Mouse (Mus musculus) heart, embryonic 10.5 days (tissue): ENCODE data around the gene Hpgd. TPM values are rescaled to one million over a fixed set of nuclear protein-coding genes. Genes with fewer than 3 reads are reported as not detected.

Experiments used
- DNase-seq: peaks from one replicate; pipeline ENCODE4 v3.0.0-alpha.2; 2017; ENCODE audit warnings: low spot score
- H3K27ac ChIP-seq: fragments of 300-500 bp; sonication (generic); 2 replicates; pipeline ENCODE4 v1.5.1; 2016; ENCODE audit warnings: mild to moderate bottlenecking
- H3K27me3 ChIP-seq: fragments of 300-500 bp; sonication (generic); 2 replicates; pipeline ENCODE4 v1.6.1; 2016; ENCODE audit warnings: mild to moderate bottlenecking; ENCODE audit not compliant: poor library complexity, insufficient read depth, severe bottlenecking
- H3K36me3 ChIP-seq: fragments of 300-500 bp; sonication (generic); 2 replicates; pipeline ENCODE4 v1.6.1; 2016; ENCODE audit warnings: mild to moderate bottlenecking, moderate library complexity
- H3K4me1 ChIP-seq: fragments of 300-500 bp; sonication (generic); 2 replicates; pipeline ENCODE4 v1.6.1; 2016; ENCODE audit warnings: mild to moderate bottlenecking
- H3K4me3 ChIP-seq: fragments of 300-500 bp; sonication (generic); 2 replicates; pipeline ENCODE4 v1.5.1; 2016; ENCODE audit warnings: mild to moderate bottlenecking, moderate library complexity
- H3K9me3 ChIP-seq: fragments of 300-500 bp; sonication (generic); 2 replicates; pipeline ENCODE4 v1.6.1; 2016; ENCODE audit warnings: mild to moderate bottlenecking, moderate library complexity
- WGBS: fragments of 180-500 bp; shearing (Covaris S2); methylation state at CpG from one replicate; pipeline ENCODE4 v1.1.7; 2016; 5-methylcytosine and 5-hydroxymethylcytosine counted together
- polyA plus RNA-seq: library from polyadenylated mRNA; unstranded; fragments of >200 nt; fragmentation: Nextera tagmentation; extraction: Ambion mirVana; gene quantifications from 2 replicates; pipeline ENCODE4 v1.2.1, GENCODE M21; 2016

The Hpgd gene
- polyA plus RNA-seq, 1 experiment from 2014 or later: 19.8 TPM

DNA sequence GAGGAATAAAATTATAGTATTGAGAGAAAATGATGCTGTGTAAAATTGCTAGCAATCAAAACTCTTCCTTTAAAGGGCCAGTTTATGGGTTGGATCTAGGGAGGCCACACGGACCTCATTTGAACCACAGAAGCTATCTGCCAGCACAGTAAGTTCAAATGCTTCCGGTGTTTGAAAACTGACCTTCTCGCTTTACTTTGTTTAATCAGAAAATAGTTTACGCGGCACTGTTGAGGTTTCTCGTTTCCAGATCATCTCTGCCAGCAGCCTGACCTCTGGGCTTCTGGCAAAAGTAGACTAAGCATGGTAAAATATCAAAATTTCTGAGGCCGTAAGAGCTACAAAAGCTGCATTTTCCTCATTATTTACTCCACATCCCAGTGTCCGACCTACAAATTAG, 42.4 kb downstream of the Hpgd start:
- no peak for DNase-seq

DNA sequence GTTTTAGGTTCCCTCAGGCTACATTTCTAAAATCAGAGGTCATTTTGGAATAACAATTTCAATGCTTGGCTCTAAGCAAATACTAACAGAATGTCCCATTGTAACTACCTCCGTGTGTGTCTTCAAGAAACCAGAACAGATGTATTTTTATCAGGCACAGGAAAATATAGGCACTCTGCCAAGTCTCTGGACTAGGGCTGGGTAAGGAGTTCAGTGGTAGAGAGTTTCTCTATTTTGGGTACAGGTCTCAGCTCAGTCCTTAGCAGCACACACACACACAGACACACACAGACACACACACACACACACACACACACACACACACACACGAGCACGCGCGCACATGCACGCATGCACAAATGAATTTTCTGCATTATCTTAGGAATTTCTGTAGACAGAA, 49.1 kb downstream of the Hpgd start:
- H3K4me1 ChIP-seq: 0 out of 2 replicates have a peak, but pooled peaks cover 3% of the 10 kb centered on the region
- no peak overlapping the region for H3K27ac ChIP-seq
- no peaks in the 10 kb centered on the region for H3K36me3 ChIP-seq
- no peak overlapping the region for H3K4me3 ChIP-seq
- 86% methylated on average over 6 of the region's 6 CpGs for WGBS
- H3K9me3 ChIP-seq: no peaks in the 10 kb centered on the region
- H3K27me3 ChIP-seq: no peaks in the 10 kb centered on the region
- no peak for DNase-seq

More for the DNA sequence above, 42.4 kb downstream of the Hpgd start:
- 78% methylated on average over 8 of the region's 8 CpGs for WGBS
- H3K27ac ChIP-seq: no peak overlapping the region
- no peaks in the 10 kb centered on the region for H3K27me3 ChIP-seq
- no peak overlapping the region for H3K4me3 ChIP-seq
- H3K4me1 ChIP-seq: no peaks in the 10 kb centered on the region
- no peaks in the 10 kb centered on the region for H3K36me3 ChIP-seq
- H3K9me3 ChIP-seq: no peaks in the 10 kb centered on the region

DNA sequence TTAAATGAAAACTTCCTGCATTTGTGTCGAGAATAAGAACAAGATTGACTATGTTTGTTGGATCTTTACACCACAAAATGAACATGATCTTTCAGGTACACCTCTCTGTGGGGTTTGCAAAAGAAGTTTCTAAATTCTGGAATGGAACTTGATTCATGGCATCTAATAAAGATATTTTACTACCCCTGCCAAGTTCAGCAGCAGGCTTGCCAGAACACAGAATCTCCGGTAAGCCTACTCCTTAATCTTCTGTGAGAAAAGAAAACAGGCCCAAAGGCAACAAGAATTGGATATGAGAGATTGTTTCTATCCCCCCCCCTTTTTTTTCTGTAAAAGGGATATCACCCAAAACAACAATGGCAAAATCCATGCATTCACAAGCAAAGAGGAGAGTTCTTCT, 49.6 kb downstream of the Hpgd start:
- Histone ChIP-seq H3K9me3 (no peaks in the 10 kb centered on the region), H3K27ac (no peak overlapping the region), H3K4me3 (no peak overlapping the region), H3K27me3 (no peaks in the 10 kb centered on the region), H3K4me1 (0 out of 2 replicates have a peak, but pooled peaks cover 3% of the 10 kb centered on the region), H3K36me3 (no peaks in the 10 kb centered on the region)
- WGBS: 66% methylated on average over 2 of the region's 2 CpGs
- no peak for DNase-seq

DNA sequence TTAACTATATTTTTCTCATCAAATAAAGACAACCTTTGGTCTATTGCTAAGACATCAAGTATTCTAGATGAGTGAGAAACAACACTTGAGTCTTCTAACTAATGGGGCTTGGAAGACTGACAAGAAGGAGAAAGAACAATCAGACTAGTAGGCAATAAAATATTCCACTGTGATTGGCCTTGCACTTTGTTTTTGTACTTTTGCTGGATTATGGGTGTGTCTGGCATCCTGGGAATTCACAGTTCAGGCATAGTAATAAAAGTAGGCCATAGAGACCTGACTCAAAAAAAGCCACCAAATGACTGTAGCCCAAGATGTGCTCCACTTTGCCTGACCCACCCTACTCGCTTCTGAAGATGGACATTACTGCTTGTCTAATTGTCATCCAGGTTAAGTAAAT, 50.0 kb downstream of the Hpgd start:
- Histone ChIP-seq H3K4me3 (no peak overlapping the region), H3K27me3 (no peaks in the 10 kb centered on the region), H3K27ac (no peak overlapping the region), H3K36me3 (no peaks in the 10 kb centered on the region), H3K9me3 (no peaks in the 10 kb centered on the region), H3K4me1 (0 out of 2 replicates have a peak, but pooled peaks cover 3% of the 10 kb centered on the region)
- 85% methylated on average over 1 of the region's 1 CpGs for WGBS
- DNase-seq: no peak

DNA sequence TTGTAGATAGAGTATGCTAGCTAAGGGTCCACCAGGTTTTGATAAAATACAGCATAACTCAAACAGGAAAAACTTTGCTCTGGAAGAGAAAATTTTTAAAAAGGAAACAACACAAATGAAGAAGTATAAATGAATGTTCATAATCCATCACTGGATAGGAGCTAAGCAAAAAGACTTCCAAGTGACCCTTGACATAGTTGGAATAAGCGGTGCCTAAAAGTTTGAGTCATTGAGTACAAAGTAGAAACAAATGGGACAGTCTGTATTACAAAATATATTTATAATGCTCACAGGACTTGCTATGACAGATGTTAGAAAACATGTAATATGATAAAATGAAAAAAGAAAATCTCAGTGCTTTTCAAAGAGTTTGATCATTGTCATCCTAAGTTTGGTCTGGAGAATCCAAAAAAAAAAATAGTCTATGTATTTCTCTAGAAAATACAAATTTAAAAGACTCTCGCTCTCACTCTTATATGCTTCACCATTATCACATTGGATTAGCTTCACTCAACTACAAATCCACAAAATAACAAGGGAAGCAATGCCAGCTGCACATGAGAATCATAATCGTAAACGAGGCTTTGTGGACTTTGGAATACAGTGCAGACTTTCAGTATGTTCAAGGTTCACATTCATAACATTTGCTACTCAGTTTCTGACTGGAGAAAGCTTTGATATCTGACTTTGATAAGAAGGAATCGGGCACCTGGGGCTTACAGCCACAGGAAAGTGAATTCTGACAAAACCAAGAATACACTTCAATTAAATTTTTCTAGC, 51.4 kb downstream of the Hpgd start:
- no peak for DNase-seq
- H3K4me3 ChIP-seq: no peak overlapping the region
- H3K27ac ChIP-seq: no peak overlapping the region
- H3K27me3 ChIP-seq: no peaks in the 10 kb centered on the region
- no peaks in the 10 kb centered on the region for H3K36me3 ChIP-seq
- WGBS: 81% methylated on average over 5 of the region's 5 CpGs
- H3K9me3 ChIP-seq: no peaks in the 10 kb centered on the region
- 0 out of 2 replicates have a peak, but pooled peaks cover 3% of the 10 kb centered on the region for H3K4me1 ChIP-seq

DNA sequence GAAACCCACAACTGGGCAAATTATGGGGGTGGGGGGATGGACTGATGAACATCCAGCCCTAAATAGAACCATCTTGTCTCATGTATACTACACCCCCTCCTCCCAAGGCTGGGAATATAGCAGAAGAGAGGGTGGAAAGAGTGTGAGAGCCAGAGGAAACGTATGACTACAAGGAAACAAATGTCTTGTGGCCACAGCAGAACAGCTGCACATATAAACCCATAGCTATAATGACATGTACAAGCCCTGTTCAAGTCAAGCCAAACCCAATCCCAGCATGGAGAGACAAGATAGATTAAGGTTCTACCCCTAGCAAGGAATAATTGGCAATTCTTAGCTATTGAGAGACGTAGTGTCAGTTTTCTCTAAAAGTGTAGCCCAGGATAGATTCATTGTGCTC, 68.8 kb downstream of the Hpgd start:
- Histone ChIP-seq H3K36me3 (no peaks in the 10 kb centered on the region), H3K4me3 (no peak overlapping the region), H3K4me1 (no peaks in the 10 kb centered on the region), H3K27ac (no peak overlapping the region), H3K9me3 (no peaks in the 10 kb centered on the region), H3K27me3 (no peaks in the 10 kb centered on the region)
- WGBS: 91% methylated on average over 2 of the region's 2 CpGs
- no peak for DNase-seq
